ENCODE assay signal across 8 mouse cellular contexts in genomic region chr15:78320825-78321496, GRCm38 (mm10). TPM values are rescaled to one million over a fixed set of nuclear protein-coding genes. Genes with fewer than 3 reads are reported as not detected.
DNase-seq lines count a peak whose midpoint lies in the region; ATAC-seq and TF ChIP-seq lines count a peak whose summit lies in the region.

No protein-coding gene starts in this region.

- H3K9ac ChIP-seq in intestine, embryonic 14.5 days (ENCODE audit: low read length) = no peak overlapping the region

- intact Hi-C loops in gastrocnemius, adult 2 months (cut with DNase I) = loop anchor here (1.0 to 5.0 kb wide), 2 partner anchors 64 to 144 kb away; no protein-coding TSS in a partner anchor
- intact Hi-C loops in left cerebral cortex, postnatal 10 days (cut with DNase I) = loop anchor here (5.0 kb wide), 1 partner anchor 64 kb away; no protein-coding TSS in a partner anchor

- no peak overlapping the region for H3K27ac ChIP-seq in cerebellum, adult 2 months (ENCODE audit: insufficient read depth, low read length)
- peak overlapping the region; percentile 56 for H3K27ac ChIP-seq in gastrocnemius, adult 2 months
- H3K27ac ChIP-seq in intestine, embryonic 14.5 days (ENCODE audit: low read depth) = no peak overlapping the region

- ATAC-seq in cerebellum, adult (ENCODE audit: insufficient number of reproducible peaks, low FRiP score, low TSS enrichment) = no peak
- peak; percentile 70; the same call in 1 of the 2 replicates for ATAC-seq in intestine, embryonic 14.5 days (replicated peaks; ENCODE audit: low FRiP score, low TSS enrichment, low read depth)
- ATAC-seq in megakaryocyte progenitor cell, adult 5-6 weeks (replicated peaks; ENCODE audit: poor library complexity) = peak; percentile 84

- H3K4me2 ChIP-seq in intestine, embryonic 14.5 days (ENCODE audit: low read length) = no peak overlapping the region

- H3K4me3 ChIP-seq in cerebellum, adult 2 months (replicated peaks; ENCODE audit: insufficient read depth, low read depth, low read length) = no peak overlapping the region
- H3K4me3 ChIP-seq in gastrocnemius, adult 2 months = no peak overlapping the region
- no peak overlapping the region for H3K4me3 ChIP-seq in intestine, embryonic 14.5 days (ENCODE audit: low read depth, low read length)

- no peaks in the 10 kb centered on the region for H3K9me3 ChIP-seq in intestine, embryonic 14.5 days (ENCODE audit: control insufficient read depth, low read length)

- H3K36me3 ChIP-seq in intestine, embryonic 14.5 days (ENCODE audit: control insufficient read depth, insufficient read depth, low read length) = no peaks in the 10 kb centered on the region

- TF ChIP-seq POLR2A in cerebellum, adult 2 months (IDR thresholded peaks at IDR 0.05; ENCODE audit: borderline replicate concordance, insufficient read depth, low read length) = no peak

- whole genome bisulfite sequencing in cerebellum, adult 2 months = 17% methylated on average over 5 of the region's 5 CpGs
- WGBS in intestine, embryonic 14.5 days = 7% methylated on average over 5 of the region's 5 CpGs

- H3K27me3 ChIP-seq in cerebellum, adult 2 months (ENCODE audit: control insufficient read depth, insufficient read depth, low read length) = no peaks in the 10 kb centered on the region
- no peaks in the 10 kb centered on the region for H3K27me3 ChIP-seq in intestine, embryonic 14.5 days (replicated peaks; ENCODE audit: control insufficient read depth, insufficient read depth, low read length)

- DNase-seq in cerebellum, adult 11 months = peak; percentile 10
- DNase-seq in cerebellum, adult 2 months = peak; percentile 26 to 40
- peak; percentile 85 for DNase-seq in gastrocnemius, adult 2 months
- peak; percentile 79 for DNase-seq in intestine, embryonic 14.5 days (ENCODE audit: low spot score)
- DNase-seq in left cerebral cortex, postnatal 10 days (ENCODE audit: extremely low spot score in 1 of 2, low spot score in 2 of 2) = peak; percentile 51 to 88
- peak; percentile 36 to 79 for DNase-seq in spleen, postnatal 10 days (ENCODE audit: low spot score in 2 of 2)

- peak; percentile 64 for TF ChIP-seq CTCF in cerebellum, adult 2 months (IDR thresholded peaks at IDR 0.05; ENCODE audit: borderline replicate concordance, insufficient read depth, low read depth, low read length)
- TF ChIP-seq CTCF in gastrocnemius, adult 2 months (IDR thresholded peaks at IDR 0.05) = peak; percentile 84

- no peaks in the 10 kb centered on the region for H3K4me1 ChIP-seq in cerebellum, adult 2 months (ENCODE audit: control insufficient read depth, insufficient read depth, low read length)
- H3K4me1 ChIP-seq in intestine, embryonic 14.5 days (replicated peaks; ENCODE audit: control insufficient read depth, insufficient read depth, low read length) = no peaks in the 10 kb centered on the region

RNA-seq across cellular contexts. Expression of gene Csf2rb, which starts 4.6 kb away (rescaled TPM):
- polyA plus RNA-seq in cerebellum, adult 2 months (2012; rRNA removed) = 0.30 and 0.33 TPM in 2 replicates
- total RNA-seq in gastrocnemius, adult 2 months (2021) = 1 to 10 TPM in 1 of 2 experiments, under 1 TPM in 1; 0.86 to 1.0 TPM
- 1.4 and 1.8 TPM in 2 replicates for polyA plus RNA-seq in intestine, embryonic 14.5 days (2014; fragmentation: Nextera tagmentation; extraction: Ambion mirVana)
- total RNA-seq in left cerebral cortex, postnatal 10 days (2021) = 1 to 10 TPM; 2.3 TPM
- total RNA-seq in megakaryocyte progenitor cell, adult 5-6 weeks (2015) = 52.6 and 56.2 TPM in 2 replicates
- total RNA-seq in megakaryocyte progenitor cell, adult 5-6 weeks (2017) = 48.5 and 55.8 TPM in 2 replicates

RNA-seq across cellular contexts. Expression of gene Csf2rb2, which starts 15.4 kb away (rescaled TPM):
- 0.20 and 0.24 TPM in 2 replicates for polyA plus RNA-seq in cerebellum, adult 2 months (2012; rRNA removed)
- under 1 TPM; 0.66 to 0.78 TPM for total RNA-seq in gastrocnemius, adult 2 months (2021)
- 0.15 and 0.22 TPM in 2 replicates for polyA plus RNA-seq in intestine, embryonic 14.5 days (2014; fragmentation: Nextera tagmentation; extraction: Ambion mirVana)
- under 1 TPM; 0.69 to 0.77 TPM for total RNA-seq in left cerebral cortex, postnatal 10 days (2021)
- 4.2 and 4.7 TPM in 2 replicates for total RNA-seq in megakaryocyte progenitor cell, adult 5-6 weeks (2015)
- 0.98 and 1.7 TPM in 2 replicates for total RNA-seq in megakaryocyte progenitor cell, adult 5-6 weeks (2017)

Comparison
In these comparisons a context has a peak if more than half of its experiments do, and no peak if none do; other contexts are left out.
1. DNase-seq: peak in every context shown above with its lines; median percentile 85 in gastrocnemius, adult 2 months; 79 in intestine, embryonic 14.5 days; 70 in left cerebral cortex, postnatal 10 days; 58 in spleen, postnatal 10 days; 33 in cerebellum, adult 2 months; 10 in cerebellum, adult 11 months.
2. RNA of gene Csf2rb, which starts 4.6 kb away (total RNA-seq): 48.5 to 56.2 TPM in megakaryocyte progenitor cell, adult 5-6 weeks; 2.3 TPM in left cerebral cortex, postnatal 10 days and 0.86 to 1.0 TPM in gastrocnemius, adult 2 months; every median in the first group is over 10 times any median in the second.